Mouse (Mus musculus) stomach, postnatal 0 days (tissue): ENCODE measurements at regions not wholly inside any gene's neighbourhood (a gene's known extent, or its start where the extent isn't known, plus 50 kb on each side); places are given as distances from the start of the nearest gene placed in this dataset.

Experiments
- ATAC-seq: fragments of 200-750 bp; cut with Nextera tagmentation; 2 replicates; pipeline ENCODE4 v1.8.0; 2017; ENCODE audit not compliant: low FRiP score, low TSS enrichment
- DNase-seq: peaks from one replicate; pipeline ENCODE4 v3.0.0-alpha.2; 2016; ENCODE audit warnings: low spot score
- H3K27ac ChIP-seq: fragments of 300-500 bp; sonication (generic); replicated peaks from 2 replicates; pipeline ENCODE4 v1.5.1; 2014; ENCODE audit warnings: mild to moderate bottlenecking, control low read depth
- H3K27me3 ChIP-seq: fragments of 300-500 bp; sonication (generic); 2 replicates; pipeline ENCODE4 v1.6.1; 2014; ENCODE audit warnings: low read length; ENCODE audit not compliant: control insufficient read depth, insufficient read depth
- H3K36me3 ChIP-seq: fragments of 300-500 bp; sonication (generic); 2 replicates; pipeline ENCODE4 v1.6.1; 2014; ENCODE audit warnings: low read length, mixed read lengths; ENCODE audit not compliant: control insufficient read depth, insufficient read depth
- H3K4me1 ChIP-seq: fragments of 300-500 bp; sonication (generic); replicated peaks from 2 replicates; pipeline ENCODE4 v1.6.1; 2014; ENCODE audit warnings: antibody characterized with exemption; ENCODE audit not compliant: control insufficient read depth, insufficient read depth
- H3K4me2 ChIP-seq: fragments of 300-500 bp; sonication (generic); replicated peaks from 2 replicates; pipeline ENCODE4 v1.6.1; 2014; ENCODE audit warnings: low read depth, mild to moderate bottlenecking, control low read depth, moderate library complexity
- H3K4me3 ChIP-seq: fragments of 300-500 bp; sonication (generic); 2 replicates; pipeline ENCODE4 v1.5.1; 2014; ENCODE audit warnings: low read depth, low read length, control low read depth
- H3K9ac ChIP-seq: fragments of 300-500 bp; sonication (generic); 2 replicates; pipeline ENCODE4 v1.6.1; 2014; ENCODE audit warnings: mild to moderate bottlenecking, low read length, control low read depth, mixed read lengths
- H3K9me3 ChIP-seq: fragments of 300-500 bp; sonication (generic); 2 replicates; pipeline ENCODE4 v1.6.1; 2016; ENCODE audit warnings: low read length; ENCODE audit not compliant: control insufficient read depth
- CTCF ChIP-seq: IDR thresholded peaks from 2 replicates; pipeline ENCODE4 v1.5.1; 2016; ENCODE audit warnings: antibody characterized with exemption, low read depth, mild to moderate bottlenecking, moderate library complexity
- EP300 ChIP-seq: optimal IDR thresholded peaks from 2 replicates; pipeline ENCODE3; 2016; ENCODE audit warnings: antibody characterized with exemption
- WGBS: fragments of 180-500 bp; shearing (Covaris S2); extraction: QIAGEN DNeasy Blood & Tissue Kit; methylation state at CpG from one replicate; pipeline ENCODE4 v1.1.7; 2014; 5-methylcytosine and 5-hydroxymethylcytosine counted together

GRCm38 (mm10) chr2:170659291-170659690 lies 57.5 kb upstream of the 4930470P17Rik start:
- no peaks in the 10 kb centered on the region for H3K27me3 ChIP-seq
- ATAC-seq (no peak), DNase-seq (no peak)
- no peaks in the 10 kb centered on the region for H3K4me1 ChIP-seq
- H3K27ac ChIP-seq = no peak overlapping the region
- H3K4me2 ChIP-seq = no peak overlapping the region
- 74% methylated on average over 8 of the region's 8 CpGs for WGBS
- TF ChIP-seq CTCF (no peak), EP300 (no peak)
- no peak overlapping the region for H3K9ac ChIP-seq
- H3K36me3 ChIP-seq = no peaks in the 10 kb centered on the region
- H3K4me3 ChIP-seq = no peak overlapping the region
- H3K9me3 ChIP-seq = no peaks in the 10 kb centered on the region

GRCm38 (mm10) chr2:170658520-170658919 lies 56.7 kb upstream of the 4930470P17Rik start:
- Histone ChIP-seq H3K27ac (no peak overlapping the region), H3K4me2 (peak overlapping the region; percentile 27; the same call in 1 of the 2 replicates), H3K4me1 (no peaks in the 10 kb centered on the region), H3K9ac (no peak overlapping the region), H3K4me3 (no peak overlapping the region), H3K27me3 (no peaks in the 10 kb centered on the region), H3K36me3 (no peaks in the 10 kb centered on the region), H3K9me3 (no peaks in the 10 kb centered on the region)
- ATAC-seq (no peak), DNase-seq (no peak)
- 40% methylated on average over 7 of the region's 7 CpGs for WGBS
- no peak for TF ChIP-seq CTCF
- TF ChIP-seq EP300 = no peak

GRCm38 (mm10) chr2:170657821-170658221 lies 56.0 kb upstream of the 4930470P17Rik start:
- Histone ChIP-seq H3K36me3 (no peaks in the 10 kb centered on the region), H3K4me3 (no peak overlapping the region), H3K4me1 (no peaks in the 10 kb centered on the region), H3K27me3 (no peaks in the 10 kb centered on the region), H3K27ac (no peak overlapping the region), H3K9me3 (no peaks in the 10 kb centered on the region), H3K9ac (no peak overlapping the region), H3K4me2 (no peak overlapping the region)
- DNase-seq (no peak), ATAC-seq (no peak)
- TF ChIP-seq EP300 = no peak
- TF ChIP-seq CTCF = no peak
- 16% methylated on average over 7 of the region's 7 CpGs for WGBS

GRCm38 (mm10) chr2:170652128-170652527 lies 50.3 kb upstream of the 4930470P17Rik start:
- Histone ChIP-seq H3K27ac (no peak overlapping the region), H3K4me2 (no peak overlapping the region), H3K36me3 (no peaks in the 10 kb centered on the region), H3K4me3 (no peak overlapping the region), H3K27me3 (no peaks in the 10 kb centered on the region), H3K9me3 (no peaks in the 10 kb centered on the region), H3K9ac (no peak overlapping the region), H3K4me1 (no peaks in the 10 kb centered on the region; the same call in 1 of the 2 replicates)
- DNase-seq = no peak
- no peak for TF ChIP-seq EP300
- TF ChIP-seq CTCF = no peak
- WGBS = 75% methylated on average over 11 of the region's 11 CpGs
- ATAC-seq = no peak
